Comparison of ENCODE assay signal across 8 mouse cellular contexts in the genomic region with DNA sequence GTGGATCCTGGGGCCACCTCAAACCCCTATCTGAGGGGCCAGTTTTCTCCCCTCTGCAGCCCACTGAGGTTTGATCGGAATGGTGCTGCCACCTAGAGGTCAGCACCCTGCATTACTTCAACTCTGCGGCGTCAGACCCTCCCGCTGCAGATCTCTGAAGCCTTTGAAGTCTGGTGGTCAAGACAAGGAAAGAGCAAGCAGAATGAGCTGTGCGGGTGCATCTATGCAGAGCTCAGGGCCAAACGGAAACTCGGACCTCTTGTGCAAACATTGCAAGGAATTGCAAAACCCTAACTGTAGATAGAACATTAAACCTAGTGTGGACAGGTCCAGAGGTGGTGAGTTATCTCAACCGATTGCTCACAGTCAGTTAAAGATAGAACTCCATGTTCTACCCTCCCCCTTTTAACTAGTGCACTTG. TPM values are rescaled to one million over a fixed set of nuclear protein-coding genes. Genes with fewer than 3 reads are reported as not detected.
DNase-seq lines count a peak whose midpoint lies in the region; ATAC-seq lines count a peak whose summit lies in the region.
"Had no signal": no experiment of that assay in that cellular context is flagged by ENCODE, and none has a peak within 500 bp of the region (broad histone marks: within the 10 kb centered on the region; RNA-seq: fewer than 3 reads in every experiment).

No protein-coding gene starts in this region.

- H3K9me3 ChIP-seq in neural tube, embryonic 15.5 days (replicated peaks) = no peaks in the 10 kb centered on the region
- no peaks in the 10 kb centered on the region for H3K9me3 ChIP-seq in liver, embryonic 15.5 days (replicated peaks)
- H3K9me3 ChIP-seq: neural tube, embryonic 12.5 days had no signal

- no peak overlapping the region for H3K27ac ChIP-seq in neural tube, embryonic 15.5 days (replicated peaks)
- H3K27ac ChIP-seq in liver, embryonic 15.5 days (replicated peaks) = peak overlapping the region; percentile 29
- H3K27ac ChIP-seq: neural tube, embryonic 12.5 days had no signal

- H3K27me3 ChIP-seq in neural tube, embryonic 15.5 days (replicated peaks) = peaks cover 11% of the 10 kb centered on the region
- peaks cover 27% of the 10 kb centered on the region for H3K27me3 ChIP-seq in liver, embryonic 15.5 days

- 14% methylated on average over 8 of the region's 8 CpGs for WGBS in neural tube, embryonic 15.5 days
- WGBS in liver, embryonic 15.5 days (ENCODE audit: insufficient replicate concordance) = 3% methylated on average over 8 of the region's 8 CpGs

- H3K9ac ChIP-seq in neural tube, embryonic 15.5 days (replicated peaks) = no peak overlapping the region
- no peak overlapping the region for H3K9ac ChIP-seq in liver, embryonic 15.5 days
- H3K9ac ChIP-seq: neural tube, embryonic 12.5 days had no signal

- intact Hi-C loops in heart, postnatal 36 days (cut with DNase I) = loop anchor here (1.0 to 5.0 kb wide), 3 partner anchors 47 to 194 kb away; a partner anchor contains a TSS

- ATAC-seq in neural tube, embryonic 15.5 days (ENCODE audit: low FRiP score) = no peak
- peak; percentile 81 for ATAC-seq in liver, embryonic 15.5 days (ENCODE audit: insufficient read depth)

- no peaks in the 10 kb centered on the region for H3K36me3 ChIP-seq in neural tube, embryonic 15.5 days
- no peaks in the 10 kb centered on the region for H3K36me3 ChIP-seq in liver, embryonic 15.5 days (replicated peaks)
- H3K36me3 ChIP-seq: neural tube, embryonic 12.5 days had no signal

- no peak overlapping the region for H3K4me2 ChIP-seq in neural tube, embryonic 15.5 days
- H3K4me2 ChIP-seq in liver, embryonic 15.5 days = no peak overlapping the region
- H3K4me2 ChIP-seq: neural tube, embryonic 12.5 days had no signal

- no peak overlapping the region for H3K4me3 ChIP-seq in neural tube, embryonic 15.5 days (replicated peaks)
- no peak overlapping the region for H3K4me3 ChIP-seq in liver, embryonic 15.5 days (replicated peaks)
- H3K4me3 ChIP-seq: neural tube, embryonic 12.5 days had no signal

- no peaks in the 10 kb centered on the region for H3K4me1 ChIP-seq in neural tube, embryonic 15.5 days
- H3K4me1 ChIP-seq in liver, embryonic 15.5 days (replicated peaks) = peaks cover 22% of the 10 kb centered on the region
- H3K4me1 ChIP-seq: neural tube, embryonic 12.5 days had no signal

- peak; percentile 52 for DNase-seq in neural tube, embryonic 10.5 days (ENCODE audit: extremely low spot score, low spot score)
- DNase-seq in R1 (ENCODE audit: low read depth, low spot score) = peak; percentile 44
- peak; percentile 71 to 72 for DNase-seq in cerebellum, postnatal 10 days
- peak; percentile 56 to 67 for DNase-seq in heart, postnatal 36 days
- peak; percentile 18 for DNase-seq in skeletal muscle tissue, adult 2 months (ENCODE audit: low read depth, low spot score)

RNA-seq across cellular contexts. Expression of a gene that starts 26.8 kb away (rescaled TPM):
- not detected in 2 replicates for polyA plus RNA-seq in neural tube, embryonic 15.5 days (2015; fragmentation: Nextera tagmentation; extraction: Ambion mirVana)
- total RNA-seq in heart, postnatal 36 days (2021) = not detected
- not detected in 2 replicates for polyA plus RNA-seq in liver, embryonic 15.5 days (2015; fragmentation: Nextera tagmentation; extraction: Ambion mirVana)
- polyA plus RNA-seq: neural tube, embryonic 12.5 days had no signal

RNA-seq across cellular contexts. Expression of a gene that starts 36.8 kb away (rescaled TPM):
- polyA plus RNA-seq in neural tube, embryonic 15.5 days (2015; fragmentation: Nextera tagmentation; extraction: Ambion mirVana) = 16.9 and 37.0 TPM in 2 replicates
- 10 to 100 TPM; 20.2 to 24.4 TPM for total RNA-seq in heart, postnatal 36 days (2021)
- polyA plus RNA-seq in liver, embryonic 15.5 days (2015; fragmentation: Nextera tagmentation; extraction: Ambion mirVana) = 200 and 245 TPM in 2 replicates

RNA-seq across cellular contexts. Expression of a gene that starts 37.3 kb away (rescaled TPM):
- 3.2 and 3.8 TPM in 2 replicates for polyA plus RNA-seq in neural tube, embryonic 15.5 days (2015; fragmentation: Nextera tagmentation; extraction: Ambion mirVana)
- total RNA-seq in heart, postnatal 36 days (2021) = 10 to 100 TPM; 40.9 to 42.3 TPM
- polyA plus RNA-seq in liver, embryonic 15.5 days (2015; fragmentation: Nextera tagmentation; extraction: Ambion mirVana) = 5.6 and 5.8 TPM in 2 replicates

RNA-seq across cellular contexts. Expression of a gene that starts 43.4 kb away (rescaled TPM):
- polyA plus RNA-seq in neural tube, embryonic 15.5 days (2015; fragmentation: Nextera tagmentation; extraction: Ambion mirVana) = 0.92 and 1.3 TPM in 2 replicates
- total RNA-seq in heart, postnatal 36 days (2021) = 1 to 10 TPM; 2.5 to 2.6 TPM
- polyA plus RNA-seq in liver, embryonic 15.5 days (2015; fragmentation: Nextera tagmentation; extraction: Ambion mirVana) = 7.2 and 7.4 TPM in 2 replicates

RNA-seq across cellular contexts. Expression of a gene that starts 59.4 kb away (rescaled TPM):
- polyA plus RNA-seq in neural tube, embryonic 15.5 days (2015; fragmentation: Nextera tagmentation; extraction: Ambion mirVana) = 141 and 158 TPM in 2 replicates
- 10 to 100 TPM; 28.0 to 30.3 TPM for total RNA-seq in heart, postnatal 36 days (2021)
- 4.5 and 4.6 TPM in 2 replicates for polyA plus RNA-seq in liver, embryonic 15.5 days (2015; fragmentation: Nextera tagmentation; extraction: Ambion mirVana)

Comparison
In these comparisons a context has a peak if more than half of its experiments do, and no peak if none do; other contexts are left out.
1. DNase-seq: peak in every context shown above with its lines; median percentile 72 in cerebellum, postnatal 10 days; 62 in heart, postnatal 36 days; 52 in neural tube, embryonic 10.5 days; 44 in R1; 18 in skeletal muscle tissue, adult 2 months.